In genomic region chr7:73243591-73244355, GRCm38 (mm10) we compare ENCODE assay signal across 12 mouse cellular contexts.
DNase-seq lines count a peak whose midpoint lies in the region; ATAC-seq lines count a peak whose summit lies in the region.
"Had no signal": no experiment of that assay in that cellular context is flagged by ENCODE, and none has a peak within 500 bp of the region (broad histone marks: within the 10 kb centered on the region; RNA-seq: fewer than 3 reads in every experiment).

No protein-coding gene starts in this region.

- no peaks in the 10 kb centered on the region for H3K36me3 ChIP-seq in heart, embryonic 11.5 days (ENCODE audit: control insufficient read depth, insufficient read depth, low read length)
- no peaks in the 10 kb centered on the region for H3K36me3 ChIP-seq in midbrain, embryonic 12.5 days
- H3K36me3 ChIP-seq in midbrain, embryonic 16.5 days (ENCODE audit: control insufficient read depth, insufficient read depth, low read length), result no peaks in the 10 kb centered on the region
- H3K36me3 ChIP-seq in limb, embryonic 11.5 days (ENCODE audit: control insufficient read depth, insufficient read depth, low read length), result no peaks in the 10 kb centered on the region

- no peaks in the 10 kb centered on the region for H3K4me1 ChIP-seq in heart, embryonic 11.5 days (ENCODE audit: control insufficient read depth, insufficient read depth, low read length)
- peaks cover 7% of the 10 kb centered on the region; the same call in 1 of the 2 replicates for H3K4me1 ChIP-seq in midbrain, embryonic 12.5 days
- no peaks in the 10 kb centered on the region for H3K4me1 ChIP-seq in midbrain, embryonic 16.5 days (ENCODE audit: control insufficient read depth, insufficient read depth, low read length)
- H3K4me1 ChIP-seq in limb, embryonic 11.5 days (ENCODE audit: control insufficient read depth, insufficient read depth, low read length), result no peaks in the 10 kb centered on the region

- 47% methylated on average over 9 of the region's 9 CpGs for WGBS in heart, embryonic 11.5 days (ENCODE audit: insufficient replicate concordance)
- WGBS in midbrain, embryonic 12.5 days, result 26% methylated on average over 9 of the region's 9 CpGs
- WGBS in midbrain, embryonic 16.5 days, result 23% methylated on average over 9 of the region's 9 CpGs
- WGBS in limb, embryonic 11.5 days, result 54% methylated on average over 9 of the region's 9 CpGs

- no peak overlapping the region for H3K9ac ChIP-seq in heart, embryonic 11.5 days (ENCODE audit: low read depth, low read length)
- H3K9ac ChIP-seq in midbrain, embryonic 12.5 days (replicated peaks), result no peak overlapping the region
- no peak overlapping the region for H3K9ac ChIP-seq in midbrain, embryonic 16.5 days (ENCODE audit: low read depth, low read length)
- no peak overlapping the region for H3K9ac ChIP-seq in limb, embryonic 11.5 days (ENCODE audit: low read length)

- no peak overlapping the region for H3K4me2 ChIP-seq in heart, embryonic 11.5 days
- no peak overlapping the region for H3K4me2 ChIP-seq in midbrain, embryonic 12.5 days (replicated peaks)
- H3K4me2 ChIP-seq in midbrain, embryonic 16.5 days (ENCODE audit: low read length), result no peak overlapping the region
- no peak overlapping the region for H3K4me2 ChIP-seq in limb, embryonic 11.5 days (ENCODE audit: low read depth, severe bottlenecking)

- H3K27me3 ChIP-seq in heart, embryonic 11.5 days (ENCODE audit: control insufficient read depth, insufficient read depth, low read length), result no peaks in the 10 kb centered on the region
- no peaks in the 10 kb centered on the region; the same call in 1 of the 2 replicates for H3K27me3 ChIP-seq in midbrain, embryonic 12.5 days
- H3K27me3 ChIP-seq in midbrain, embryonic 16.5 days (ENCODE audit: control insufficient read depth, insufficient read depth, low read depth, low read length), result no peaks in the 10 kb centered on the region
- H3K27me3 ChIP-seq in limb, embryonic 11.5 days (ENCODE audit: control insufficient read depth, insufficient read depth, low read length), result no peaks in the 10 kb centered on the region
- H3K27me3 ChIP-seq: Patski had no signal

- peak; percentile 97 for DNase-seq in heart, adult 11 months
- DNase-seq in limb, embryonic 11.5 days (ENCODE audit: low spot score), result peak; percentile 47
- DNase-seq in urinary bladder, postnatal 36 days (ENCODE audit: low spot score in 2 of 2), result no peak
- no peak for DNase-seq in spleen, postnatal 4 days (ENCODE audit: low spot score in 2 of 2)
- no peak for DNase-seq in left cerebral cortex, adult 9 months (ENCODE audit: low spot score in 2 of 2)
- DNase-seq: adrenal gland, postnatal 14 days; cerebellum, adult 11-12 months; thymus, postnatal 25 days had no signal

- no peak for ATAC-seq in heart, embryonic 11.5 days (replicated peaks; ENCODE audit: insufficient number of reproducible peaks, low FRiP score, low TSS enrichment)
- peak; percentile 68; the same call in 1 of the 2 replicates for ATAC-seq in midbrain, embryonic 12.5 days (ENCODE audit: low FRiP score, low read depth)
- no peak for ATAC-seq in midbrain, embryonic 16.5 days
- ATAC-seq in limb, embryonic 11.5 days (ENCODE audit: insufficient number of reproducible peaks, low FRiP score, low TSS enrichment, low read depth), result peak; percentile 62; the same call in 1 of the 2 replicates
- ATAC-seq: Patski had no signal

- H3K27ac ChIP-seq in heart, embryonic 11.5 days (ENCODE audit: low read depth, low read length), result no peak overlapping the region
- peak overlapping the region; percentile 58 for H3K27ac ChIP-seq in midbrain, embryonic 12.5 days (replicated peaks)
- no peak overlapping the region for H3K27ac ChIP-seq in midbrain, embryonic 16.5 days (ENCODE audit: low read length)
- H3K27ac ChIP-seq in limb, embryonic 11.5 days (replicated peaks; ENCODE audit: low read depth, low read length), result 0 out of 2 replicates have a peak overlapping the region, but pooled peaks have one; percentile 15

- no peak overlapping the region for H3K4me3 ChIP-seq in heart, embryonic 11.5 days (ENCODE audit: low read depth, low read length)
- H3K4me3 ChIP-seq in midbrain, embryonic 12.5 days, result no peak overlapping the region
- H3K4me3 ChIP-seq in midbrain, embryonic 16.5 days (ENCODE audit: low read depth, low read length), result no peak overlapping the region
- H3K4me3 ChIP-seq in limb, embryonic 11.5 days (ENCODE audit: low read depth, low read length), result no peak overlapping the region

- H3K9me3 ChIP-seq in heart, embryonic 11.5 days (replicated peaks; ENCODE audit: control insufficient read depth, low read length), result no peaks in the 10 kb centered on the region
- H3K9me3 ChIP-seq in midbrain, embryonic 12.5 days, result no peaks in the 10 kb centered on the region
- H3K9me3 ChIP-seq in midbrain, embryonic 16.5 days (replicated peaks; ENCODE audit: control insufficient read depth, low read length, poor library complexity, severe bottlenecking), result no peaks in the 10 kb centered on the region
- no peaks in the 10 kb centered on the region for H3K9me3 ChIP-seq in limb, embryonic 11.5 days (ENCODE audit: control insufficient read depth, low read length)

Comparison
In these comparisons a context has a peak if more than half of its experiments do, and no peak if none do; other contexts are left out.
1. ATAC-seq: peak in midbrain, embryonic 12.5 days (single experiment) and limb, embryonic 11.5 days (single experiment); none in heart, embryonic 11.5 days (single experiment) and midbrain, embryonic 16.5 days (single experiment).
2. H3K27ac ChIP-seq: peak in midbrain, embryonic 12.5 days (single experiment) and limb, embryonic 11.5 days (single experiment); none in heart, embryonic 11.5 days (single experiment) and midbrain, embryonic 16.5 days (single experiment).
3. DNase-seq: peak in heart, adult 11 months (single experiment) and limb, embryonic 11.5 days (single experiment); none in urinary bladder, postnatal 36 days (0 of 2), spleen, postnatal 4 days (0 of 2) and left cerebral cortex, adult 9 months (0 of 2).